Mouse (Mus musculus): ENCODE measurements around the gene Srpk2. TPM values are rescaled to one million over a fixed set of nuclear protein-coding genes. Genes with fewer than 3 reads are reported as not detected.
"Not testable (repeated sequence)": the region's sequence is repeated elsewhere in the genome, so short reads cannot be mapped to it uniquely, and the experiment has no call there.

Gene Srpk2
- total RNA-seq, 2 experiments from 2014 or later, result 43.0 to 50.7 TPM

DNA sequence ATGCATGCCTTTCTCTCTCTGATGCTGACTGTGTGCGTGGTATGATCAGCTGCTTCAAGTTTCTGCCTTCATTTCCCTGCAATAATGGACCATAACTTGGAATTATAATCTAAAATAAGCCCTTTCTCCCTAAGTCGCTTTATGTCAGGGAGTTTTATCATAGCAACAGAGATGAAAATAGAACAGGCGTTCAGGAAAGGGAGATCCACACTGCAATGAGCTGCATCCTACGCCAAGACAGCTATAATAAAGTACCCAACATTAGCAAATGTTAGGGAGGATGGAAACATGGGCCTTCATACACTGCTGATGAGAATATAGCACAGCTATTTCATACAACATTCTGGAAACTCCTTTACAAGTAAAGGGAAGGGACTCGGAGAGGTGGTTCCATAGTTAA, 116.2 kb downstream of the Srpk2 start:
- no peak for DNase-seq

DNA sequence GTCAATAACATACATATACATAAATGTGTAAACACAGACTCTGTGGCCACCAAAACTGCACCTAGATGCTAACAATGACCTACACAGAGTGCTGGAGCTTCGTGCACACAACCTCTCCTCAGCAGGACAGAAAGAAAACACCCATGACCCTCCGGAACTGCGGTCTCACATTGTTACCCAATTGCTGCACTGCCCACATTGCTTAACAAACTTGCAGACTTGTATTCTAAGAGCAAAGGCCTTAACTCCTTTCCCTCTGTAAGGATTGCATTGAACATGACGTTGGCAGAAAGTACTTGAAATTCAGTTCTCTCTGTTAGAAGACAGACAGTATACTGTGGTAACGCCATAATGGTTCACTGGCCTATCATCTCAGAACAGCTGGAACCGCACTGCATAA, 118.0 kb downstream of the Srpk2 start:
- no peak for DNase-seq

DNA sequence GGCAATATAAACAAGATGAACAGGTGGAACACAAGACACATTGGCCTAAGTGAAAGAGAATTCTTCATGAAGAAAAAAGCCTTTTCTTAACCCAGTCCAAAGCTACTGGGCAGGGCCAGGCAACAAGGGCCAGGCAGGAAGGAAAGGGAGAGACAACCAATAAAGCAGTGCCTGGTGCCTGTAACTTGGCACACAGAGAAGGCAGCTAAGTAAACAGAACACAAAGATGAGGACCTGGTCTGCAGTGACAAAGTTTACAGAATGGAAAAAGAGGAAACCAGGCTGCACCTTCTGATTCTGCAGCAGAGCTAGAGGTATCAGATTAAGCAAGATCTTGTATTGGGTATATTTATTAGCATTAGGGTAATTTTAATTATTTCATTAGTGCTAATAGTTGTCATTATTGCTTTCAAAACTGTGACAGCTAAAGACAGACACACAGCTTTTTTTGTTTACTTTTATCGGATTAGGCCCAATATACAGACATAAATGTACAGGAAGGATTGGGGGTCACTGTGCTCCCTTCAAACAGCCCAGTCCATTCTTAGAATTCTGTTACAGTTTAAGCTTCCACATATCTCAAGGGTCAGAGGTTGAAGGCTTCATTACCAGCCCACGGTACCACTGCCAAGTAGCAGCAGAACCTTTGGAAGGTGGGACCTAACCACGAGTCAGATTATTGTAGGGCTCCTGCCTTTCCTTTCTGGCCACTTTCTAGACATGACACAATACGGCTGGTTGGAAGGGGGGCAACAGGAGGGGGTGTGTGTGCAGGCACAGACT, 121.9 kb downstream of the Srpk2 start:
- DNase-seq, result no peak

DNA sequence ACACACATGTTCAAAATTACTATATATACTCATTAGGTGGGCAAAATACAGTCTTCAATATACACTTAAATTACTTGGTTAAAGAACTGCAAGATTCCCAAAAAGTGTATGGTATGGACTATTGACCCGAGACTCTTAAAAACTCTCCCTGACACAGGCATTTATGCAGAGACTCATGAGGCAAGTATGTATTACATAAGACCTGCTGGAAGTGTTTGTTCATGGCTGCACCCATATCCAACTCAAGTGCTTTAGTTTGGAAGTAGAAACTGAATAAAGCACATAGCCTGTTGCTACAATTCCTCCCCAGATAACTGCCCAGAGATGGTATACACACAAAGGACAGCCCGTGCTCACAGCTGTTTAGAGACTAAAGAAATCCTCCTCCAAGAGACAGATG, 123.2 kb downstream of the Srpk2 start:
- no peak for DNase-seq

DNA sequence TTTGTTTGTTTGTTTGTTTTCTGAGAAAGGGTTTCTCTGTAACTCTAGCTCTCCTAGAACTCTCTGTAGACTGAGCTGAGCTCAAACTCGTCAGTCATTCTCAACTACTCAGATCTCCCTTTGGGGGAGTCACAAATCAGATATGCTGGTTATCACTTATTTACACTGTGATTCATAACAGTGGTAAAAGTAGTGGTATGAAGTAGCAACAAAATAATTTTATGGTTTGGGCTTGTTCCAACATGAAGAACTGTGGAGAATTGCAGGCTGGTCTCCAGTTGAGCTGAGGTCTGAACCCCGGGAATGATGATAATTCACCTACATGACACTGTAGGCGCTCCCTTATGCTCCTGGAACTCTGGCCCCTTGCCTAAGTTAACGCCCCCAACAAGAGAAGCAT, 124.2 kb downstream of the Srpk2 start:
- DNase-seq, result no peak

DNA sequence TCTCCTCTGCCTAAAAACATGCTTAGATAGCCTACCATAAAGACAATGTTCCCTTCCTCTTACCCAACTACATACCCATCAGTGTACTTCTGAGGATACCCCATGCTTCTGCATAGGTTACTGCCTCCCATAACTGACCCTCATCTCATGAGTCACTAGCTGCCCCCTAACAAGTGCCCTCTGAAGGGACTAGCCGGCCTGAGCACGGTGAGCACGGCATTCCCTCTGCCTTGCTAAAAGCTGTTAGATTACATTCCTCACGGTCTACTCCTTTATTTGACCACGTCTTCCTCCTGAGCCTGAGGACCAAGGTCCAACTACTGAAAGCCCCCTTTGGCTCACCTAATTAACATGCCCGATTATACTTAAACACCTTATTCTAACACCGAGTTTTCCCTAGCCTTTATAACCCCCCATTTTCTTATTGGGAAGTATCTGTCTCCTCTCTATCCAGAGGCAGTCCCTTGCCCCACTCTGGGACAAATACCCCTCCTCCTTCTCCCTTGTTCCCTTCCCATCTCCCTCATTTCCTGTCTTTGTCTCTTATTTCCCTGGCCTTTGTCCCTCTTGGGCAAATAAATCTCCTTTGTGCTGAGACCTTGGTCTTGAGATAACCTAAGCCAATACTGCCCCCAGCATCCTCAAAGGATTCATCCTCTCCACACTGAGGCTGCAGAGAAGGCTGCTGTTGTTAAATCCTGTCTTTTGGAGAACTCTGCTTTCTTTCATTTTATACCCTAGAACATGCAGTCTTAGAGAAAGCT, 128.2 kb downstream of the Srpk2 start:
- DNase-seq, result no peak

DNA sequence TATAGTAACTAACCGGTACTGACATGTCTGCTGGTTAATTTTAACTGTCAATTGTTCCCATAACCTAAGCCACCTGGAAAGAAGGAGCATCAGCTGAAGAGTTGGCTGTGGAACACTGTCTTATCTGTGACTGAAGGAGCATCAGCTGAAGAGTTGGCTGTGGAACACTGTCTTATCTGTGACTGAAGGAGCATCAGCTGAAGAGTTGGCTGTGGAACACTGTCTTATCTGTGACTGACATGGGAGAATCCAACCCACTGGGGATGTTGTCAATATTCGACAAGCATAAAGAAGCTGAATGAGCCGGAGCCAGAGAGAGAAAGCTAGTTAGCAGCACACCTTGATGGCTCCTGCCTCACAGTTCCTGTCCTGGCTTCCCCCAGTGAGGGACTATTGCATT, 131.1 kb downstream of the Srpk2 start:
- not testable (repeated sequence) for DNase-seq

DNA sequence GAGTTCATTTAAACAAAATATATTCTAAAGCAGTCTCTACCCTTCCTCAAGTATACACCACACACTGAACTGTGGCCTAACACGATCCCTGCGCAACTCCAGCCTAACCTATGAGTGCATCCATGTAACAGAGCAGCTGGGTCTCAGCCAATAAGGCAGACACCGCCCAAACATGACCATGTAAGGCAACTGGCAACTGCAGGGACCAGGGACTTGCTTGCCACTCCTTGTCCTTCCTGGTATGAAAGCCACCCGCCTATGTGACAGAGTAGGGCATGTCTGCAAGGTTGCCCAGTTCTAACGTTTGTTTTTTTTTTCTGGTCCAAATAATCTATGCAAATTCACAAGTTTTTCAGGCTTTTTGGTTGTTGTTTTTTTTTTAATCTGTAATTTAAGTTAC, 132.7 kb downstream of the Srpk2 start:
- DNase-seq, result peak; percentile 14

DNA sequence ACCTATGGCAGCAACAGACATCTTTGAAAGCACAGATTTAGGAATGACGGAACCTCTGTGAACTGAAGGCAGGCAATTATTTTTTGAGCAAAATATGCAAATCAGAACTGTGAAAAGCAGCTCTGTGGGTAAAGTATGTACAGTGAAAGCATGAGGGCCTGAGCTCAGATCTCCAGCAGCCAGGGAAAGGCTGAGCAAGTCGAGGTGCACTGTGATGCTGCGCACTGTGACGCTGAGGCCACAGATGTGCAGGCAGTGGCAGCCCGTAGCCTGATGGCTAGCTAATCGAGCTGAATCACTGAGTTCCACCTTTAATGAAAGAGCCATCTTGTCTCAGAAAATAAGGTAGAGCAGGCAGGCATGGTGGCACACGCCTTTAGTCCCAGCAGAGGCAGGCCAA, 148.7 kb downstream of the Srpk2 start:
- no peak for DNase-seq

DNA sequence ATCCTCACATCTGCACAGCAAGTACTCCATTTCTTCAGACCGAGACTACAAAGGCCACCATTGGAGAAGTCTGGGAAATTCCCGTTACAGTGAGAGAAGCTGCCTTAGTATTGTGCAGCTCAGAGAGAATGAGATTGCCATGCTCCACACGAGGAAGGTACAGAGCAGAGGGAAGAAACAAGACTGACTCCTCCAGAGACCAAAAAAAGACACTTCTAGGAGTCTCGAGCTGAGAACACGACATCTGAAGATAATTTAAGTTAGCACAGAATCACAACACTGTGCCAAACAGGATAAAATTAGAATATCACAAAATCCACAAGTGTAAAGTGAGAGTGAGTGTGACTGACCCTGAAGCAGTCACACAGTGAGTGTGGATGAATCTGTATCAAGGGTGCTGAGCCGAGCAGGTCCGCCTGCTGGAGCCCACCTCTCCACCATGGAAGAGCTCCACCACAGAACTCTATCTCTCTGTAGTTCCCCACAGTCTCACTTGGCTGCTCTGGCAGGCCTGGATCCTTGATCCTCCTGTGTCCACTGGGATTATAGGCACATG, 152.8 kb downstream of the Srpk2 start:
- no peak for DNase-seq

DNA sequence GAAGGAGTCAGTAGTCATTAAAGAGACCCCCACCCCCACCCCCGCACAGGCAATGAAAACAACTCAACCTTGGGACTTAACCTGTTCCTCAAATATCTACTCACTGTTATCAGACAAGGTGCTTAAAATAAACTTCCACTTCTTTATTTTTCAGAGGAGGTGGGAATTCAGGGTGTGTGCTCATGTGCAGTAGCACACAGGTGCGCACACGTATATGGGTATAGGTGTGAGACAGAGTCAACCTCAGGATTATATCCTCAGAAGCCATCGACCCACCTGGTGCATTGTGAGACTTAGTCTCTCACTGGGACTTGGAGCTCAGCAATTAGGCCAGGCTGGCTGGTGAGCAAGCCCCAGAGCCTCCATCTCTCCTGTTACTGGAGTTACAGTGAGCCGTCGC, 153.3 kb downstream of the Srpk2 start:
- DNase-seq, result no peak

DNA sequence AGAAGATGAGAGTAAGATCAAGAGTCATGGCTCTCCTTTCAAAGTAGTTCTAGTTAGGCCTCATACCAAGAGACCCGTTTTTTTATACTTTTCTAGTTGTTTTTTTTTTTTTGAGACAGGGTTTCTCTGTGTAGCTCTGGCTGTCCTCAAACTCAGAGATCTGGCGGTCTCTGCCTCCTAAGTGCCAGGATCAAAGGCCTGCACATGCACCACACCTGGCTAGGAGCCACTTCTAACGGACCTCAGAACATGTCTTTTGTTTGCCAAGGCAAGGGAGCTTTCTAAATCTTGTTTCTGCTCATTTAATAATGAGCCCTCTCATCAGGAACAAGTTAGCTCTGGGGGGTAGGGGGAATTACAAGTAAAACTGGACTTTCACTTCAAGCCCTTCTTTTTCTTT, 159.8 kb downstream of the Srpk2 start:
- DNase-seq, result no peak

DNA sequence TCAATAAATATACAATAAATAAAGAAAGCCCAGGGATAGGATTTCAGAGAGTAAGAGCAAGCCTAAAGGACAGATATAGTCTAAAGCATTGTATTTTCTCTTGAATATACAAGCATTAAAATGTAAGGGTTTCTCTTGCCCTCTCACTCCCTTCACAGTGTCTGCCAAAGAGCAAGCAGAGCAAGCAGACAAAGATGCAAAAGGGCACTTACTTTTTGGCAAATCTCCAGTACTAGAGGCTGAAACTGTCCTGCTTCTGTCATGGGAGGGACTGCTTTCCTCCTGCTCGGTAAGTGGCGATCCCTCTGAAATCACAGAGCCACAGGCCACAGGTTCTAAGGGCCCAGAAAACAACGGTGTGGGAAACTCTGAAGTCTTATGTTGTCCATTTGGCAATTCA, 160.5 kb downstream of the Srpk2 start:
- no peak for DNase-seq

DNA sequence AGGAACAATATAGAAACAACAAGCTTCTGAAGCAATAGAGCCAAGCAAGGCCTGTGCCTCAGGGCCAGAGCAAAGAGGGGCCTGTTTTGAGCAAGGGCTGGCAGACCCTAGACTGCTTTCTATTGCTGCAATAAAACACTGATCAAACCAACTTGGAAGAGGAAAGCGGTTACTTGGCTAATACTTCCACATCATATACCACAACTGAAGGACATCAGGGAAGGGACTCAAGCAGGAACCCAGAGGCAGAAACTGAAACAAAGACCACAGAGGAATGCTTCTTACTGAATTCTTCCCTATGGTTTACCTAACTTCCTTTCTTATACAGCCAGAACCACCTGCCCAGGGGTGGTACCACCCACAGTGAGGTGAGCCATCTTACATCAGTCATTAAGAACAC, 162.8 kb downstream of the Srpk2 start:
- DNase-seq, result no peak

DNA sequence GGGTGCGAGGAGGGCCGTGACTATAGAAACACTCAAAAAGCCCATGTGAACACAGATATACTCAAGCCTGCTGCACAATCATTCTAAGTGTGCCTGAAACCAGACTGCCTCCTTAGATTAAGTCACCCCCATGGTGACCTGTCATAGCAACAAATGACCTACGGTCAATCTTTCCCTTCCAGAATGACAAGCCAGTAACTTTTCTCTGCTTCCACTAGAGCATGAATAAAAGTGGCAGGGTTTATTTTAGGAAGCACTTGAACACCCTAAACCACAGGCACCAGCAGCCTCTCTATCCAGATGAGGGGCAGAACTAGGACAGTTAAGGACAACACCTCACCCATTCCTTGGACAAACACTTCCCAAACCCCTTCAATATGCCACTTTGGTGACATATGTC, 164.7 kb downstream of the Srpk2 start:
- DNase-seq, result no peak

DNA sequence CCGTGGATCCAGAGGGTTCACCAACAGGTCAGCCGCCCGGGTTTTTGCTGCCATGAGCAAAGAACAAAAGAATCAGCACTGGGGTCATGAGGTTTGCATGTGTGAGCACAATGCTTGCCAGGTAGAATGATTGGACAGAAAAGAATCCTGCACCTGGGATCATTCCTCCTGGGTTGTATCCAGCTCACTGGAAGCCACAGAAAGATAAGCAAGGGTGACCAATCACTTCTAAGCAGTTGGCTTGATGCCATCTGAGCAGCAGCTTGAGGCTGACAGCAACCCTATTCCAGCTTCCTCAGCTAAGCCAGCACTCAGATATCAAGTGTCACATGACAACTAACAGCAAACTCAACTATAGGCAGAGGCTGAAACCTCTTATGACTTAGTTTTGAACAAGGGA, 165.7 kb downstream of the Srpk2 start:
- peak; percentile 48 for DNase-seq

DNA sequence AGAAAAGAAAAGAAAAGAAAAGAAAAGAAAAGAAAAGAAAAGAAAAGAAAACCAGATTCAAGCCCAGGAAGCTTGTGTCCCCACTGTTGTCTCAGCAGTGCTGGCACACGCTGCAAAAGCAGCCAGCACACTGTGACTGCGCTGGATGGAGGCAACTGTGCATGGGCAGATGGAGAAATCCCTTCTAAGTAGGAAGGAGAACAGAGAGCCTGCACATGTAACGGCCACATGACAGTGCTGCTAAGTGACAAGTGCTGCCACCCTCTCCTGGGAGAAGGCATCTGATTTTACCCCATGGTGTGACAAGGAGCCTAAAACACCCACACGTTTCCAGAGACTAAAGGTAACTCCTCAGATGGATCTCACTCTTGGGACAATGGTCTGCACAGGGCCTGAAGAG, 166.6 kb downstream of the Srpk2 start:
- DNase-seq, result no peak

DNA sequence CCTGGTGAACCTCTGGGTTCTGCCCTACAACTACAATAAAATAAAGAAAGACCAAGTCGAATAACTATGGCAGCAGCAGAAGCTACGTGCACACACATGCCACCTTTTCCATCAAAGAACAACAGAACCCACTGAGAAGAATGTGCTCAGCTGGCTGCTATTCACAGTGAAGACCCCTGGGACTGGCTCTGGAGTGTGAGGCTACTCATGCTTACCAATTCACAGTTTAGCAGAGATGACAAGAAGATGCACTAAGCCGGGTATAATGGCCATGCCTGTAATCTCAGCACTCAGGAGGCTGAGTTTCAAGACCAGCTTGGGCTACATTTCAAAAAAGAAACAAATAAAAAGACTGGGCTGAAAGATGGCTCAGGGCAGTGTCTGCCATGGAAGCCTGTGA, 167.5 kb downstream of the Srpk2 start:
- no peak for DNase-seq

DNA sequence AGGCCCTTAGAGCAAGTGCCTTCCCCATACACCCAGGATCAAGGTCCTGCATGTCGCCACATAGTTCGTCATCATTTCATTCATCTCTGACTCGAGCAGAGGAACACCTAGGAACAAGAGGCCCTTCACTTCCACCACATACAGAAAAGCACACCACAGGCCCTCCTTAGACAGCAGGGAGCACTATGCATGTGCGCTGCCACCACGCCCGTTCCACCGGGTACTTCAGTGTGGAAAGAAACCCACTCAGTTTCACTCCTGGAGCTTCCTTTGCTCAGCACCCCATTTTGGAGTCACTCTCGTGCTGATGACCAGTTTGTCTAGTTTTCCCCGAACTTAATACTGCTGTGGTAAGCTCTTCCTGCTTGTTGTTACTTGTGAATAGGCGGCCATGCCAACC, 169.4 kb downstream of the Srpk2 start:
- no peak for DNase-seq

DNA sequence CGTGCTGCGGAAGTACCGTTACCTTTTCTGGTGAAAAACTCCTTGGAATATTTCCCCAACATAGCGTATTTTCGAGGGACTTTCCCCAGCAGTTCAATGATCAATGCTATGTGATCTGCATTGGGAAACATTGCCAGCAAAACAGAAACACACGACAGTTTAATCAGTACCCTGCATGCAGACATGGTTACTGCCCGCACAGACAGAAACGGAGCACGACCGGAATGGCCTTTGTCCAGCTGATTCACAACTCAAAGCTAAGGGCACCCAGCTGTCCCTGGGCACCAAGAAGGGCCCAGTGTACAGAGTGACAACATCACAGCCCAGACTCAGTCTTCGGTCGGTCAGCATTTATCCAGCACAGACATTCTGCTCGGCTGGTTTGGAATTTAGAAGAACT, 170.9 kb downstream of the Srpk2 start:
- DNase-seq, result no peak

DNA sequence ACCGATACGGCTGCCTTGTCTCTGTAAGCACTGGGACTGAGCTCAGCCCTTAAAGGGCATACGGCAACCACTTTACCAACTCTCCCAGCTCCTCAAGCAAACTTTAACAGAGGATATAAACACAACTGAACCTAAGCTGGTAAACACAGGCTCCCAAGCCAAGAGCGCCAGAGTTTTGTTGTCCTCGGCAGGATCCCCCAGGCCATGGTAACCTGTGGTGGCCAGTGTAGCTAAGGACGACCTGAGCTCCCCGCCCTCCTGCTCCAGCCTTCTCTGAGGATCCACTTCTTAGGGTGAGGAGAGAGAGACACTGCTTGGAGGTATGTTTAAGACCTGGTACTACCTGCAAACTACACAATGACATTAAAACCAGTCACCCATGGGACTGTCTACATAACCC, 171.9 kb downstream of the Srpk2 start:
- no peak for DNase-seq

DNA sequence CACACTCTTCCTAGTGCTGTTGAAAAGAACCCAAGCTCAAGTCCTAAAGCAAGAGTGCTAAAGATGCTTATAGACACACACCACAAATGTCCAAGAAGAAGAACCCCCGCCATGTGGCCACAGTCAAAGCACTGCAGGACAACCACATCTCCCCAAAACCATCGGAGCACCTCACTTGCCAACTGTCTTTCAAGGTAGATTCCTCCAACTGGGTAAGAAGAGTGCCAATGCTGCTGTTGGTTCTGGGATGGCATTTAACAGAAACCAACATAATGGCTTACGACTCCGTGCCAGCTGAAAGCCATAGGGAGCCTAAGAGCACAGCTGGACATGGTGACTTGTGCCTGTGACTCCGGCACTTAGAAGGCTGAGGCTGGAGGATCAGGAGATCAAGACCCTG, 173.0 kb downstream of the Srpk2 start:
- DNase-seq, result no peak

DNA sequence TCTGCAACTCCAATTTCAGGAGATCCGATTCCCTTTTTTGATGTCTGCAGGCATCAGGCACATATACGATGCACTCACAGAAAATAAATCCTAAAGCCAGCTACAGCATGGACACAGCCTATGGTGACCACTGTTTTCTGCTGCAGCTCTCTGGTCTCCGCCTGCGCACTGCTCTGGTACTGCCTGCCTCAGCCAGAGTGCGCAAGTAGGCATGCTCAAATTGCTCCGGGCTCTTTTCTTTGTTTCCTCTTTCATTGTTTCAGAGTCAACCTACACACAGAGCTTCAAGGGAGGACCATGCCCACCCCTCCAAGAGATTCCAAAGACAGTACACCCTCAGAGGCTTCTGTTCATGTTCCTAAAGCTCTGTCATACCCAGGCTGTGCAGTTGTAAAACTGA, 175.8 kb downstream of the Srpk2 start:
- no peak for DNase-seq

DNA sequence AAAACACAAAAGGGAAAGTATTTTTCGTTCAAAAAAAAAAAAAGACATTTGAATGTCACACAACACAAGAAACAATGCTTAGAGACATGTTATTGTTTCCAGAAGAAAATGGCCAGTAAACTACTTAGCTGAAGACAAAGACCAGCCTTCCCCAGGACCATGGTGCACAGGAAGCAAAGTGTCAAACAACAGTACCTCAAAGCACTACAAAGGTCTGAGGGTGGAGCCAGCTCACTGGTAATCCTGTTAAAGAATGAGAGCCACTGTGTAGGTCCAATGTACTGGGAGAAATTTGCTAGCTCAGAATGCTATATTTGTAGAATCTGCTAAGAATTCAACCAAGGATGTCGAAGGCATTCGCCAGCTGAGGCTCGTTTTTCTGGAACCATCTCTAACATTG, 177.2 kb downstream of the Srpk2 start:
- no peak for DNase-seq

All from adrenal gland, postnatal 10 days (tissue).